25 mouse cellular contexts compared by ENCODE assay signal in the genomic region with DNA sequence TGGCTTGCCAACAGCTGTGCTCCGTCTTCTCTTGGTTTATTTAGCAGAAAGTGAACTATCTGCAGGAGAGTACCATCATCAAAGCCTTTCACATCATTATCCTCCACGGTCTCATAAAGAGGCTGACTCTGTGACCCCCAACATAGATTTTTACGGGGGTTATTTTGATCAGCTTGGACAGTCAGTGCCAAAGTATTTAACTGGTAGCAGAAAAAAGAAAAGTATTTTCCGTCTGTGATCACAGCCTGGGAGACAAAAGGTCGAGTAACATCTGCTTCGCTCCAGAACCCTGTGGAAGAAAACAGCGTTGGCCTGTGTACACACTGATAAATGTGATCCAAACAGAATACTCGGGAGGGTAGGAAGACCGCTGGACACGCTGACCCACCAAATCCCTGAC. TPM values are rescaled to one million over a fixed set of nuclear protein-coding genes. Genes with fewer than 3 reads are reported as not detected.
DNase-seq lines count a peak whose midpoint lies in the region; ATAC-seq lines count a peak whose summit lies in the region.
"Had no signal": no experiment of that assay in that cellular context is flagged by ENCODE, and none has a peak within 500 bp of the region (broad histone marks: within the 10 kb centered on the region; RNA-seq: fewer than 3 reads in every experiment).

No protein-coding gene starts in this region.

- 32% methylated on average over 10 of the region's 10 CpGs for WGBS in kidney, embryonic 14.5 days
- 56% methylated on average over 10 of the region's 10 CpGs for WGBS in limb, embryonic 13.5 days
- WGBS in limb, embryonic 10.5 days, result 73% methylated on average over 10 of the region's 10 CpGs
- WGBS in intestine, embryonic 16.5 days, result 54% methylated on average over 10 of the region's 10 CpGs

- no peak for DNase-seq in kidney, adult 8-10 months
- no peak for DNase-seq in limb, embryonic 10.5 days (ENCODE audit: low spot score)
- DNase-seq in lung, postnatal 10 days, result peak; percentile 33
- no peak for DNase-seq in spleen, postnatal 4 days (ENCODE audit: low spot score in 2 of 2)
- DNase-seq: adrenal gland, postnatal 10 days; cerebellum, adult 9-10 months; gastrocnemius, adult 2 months; heart, postnatal 36 days; layer of hippocampus, adult 9-11 months; liver; midbrain, embryonic 14.5 days; retina, postnatal 1 day; right cerebral cortex, postnatal 25 days; thymus, postnatal 25 days had no signal

- peak; percentile 74 for ATAC-seq in kidney, embryonic 14.5 days (ENCODE audit: low FRiP score, low TSS enrichment)
- peak; percentile 45; the same call in 1 of the 2 replicates for ATAC-seq in limb, embryonic 13.5 days (ENCODE audit: low FRiP score, low read depth)
- no peak for ATAC-seq in intestine, embryonic 16.5 days
- ATAC-seq: activated CD4-positive, CD25-positive, alpha-beta regulatory T cell, adult 4 months; forebrain, embryonic 14.5 days had no signal

- peaks cover 57% of the 10 kb centered on the region for H3K36me3 ChIP-seq in kidney, embryonic 14.5 days (ENCODE audit: control insufficient read depth, insufficient read depth, low read length)
- peaks cover 60% of the 10 kb centered on the region for H3K36me3 ChIP-seq in limb, embryonic 13.5 days
- peaks cover 84% of the 10 kb centered on the region for H3K36me3 ChIP-seq in limb, embryonic 10.5 days
- 0 out of 2 replicates have a peak, but pooled peaks cover 5% of the 10 kb centered on the region for H3K36me3 ChIP-seq in intestine, embryonic 16.5 days (ENCODE audit: control insufficient read depth, insufficient read depth, low read length)

- H3K9me3 ChIP-seq in kidney, embryonic 14.5 days (ENCODE audit: control insufficient read depth, low read length), result no peaks in the 10 kb centered on the region
- no peaks in the 10 kb centered on the region for H3K9me3 ChIP-seq in limb, embryonic 13.5 days
- H3K9me3 ChIP-seq in limb, embryonic 10.5 days (replicated peaks), result no peaks in the 10 kb centered on the region
- no peaks in the 10 kb centered on the region for H3K9me3 ChIP-seq in intestine, embryonic 16.5 days (ENCODE audit: control insufficient read depth, low read length)
- H3K9me3 ChIP-seq: heart, embryonic 15.5 days; hindbrain, embryonic 13.5 days; liver, embryonic 15.5 days; megakaryocyte, embryonic 14.5 days; neural tube, embryonic 13.5 days had no signal

- H3K4me3 ChIP-seq in kidney, embryonic 14.5 days (ENCODE audit: low read length), result no peak overlapping the region
- no peak overlapping the region for H3K4me3 ChIP-seq in limb, embryonic 13.5 days
- H3K4me3 ChIP-seq in limb, embryonic 10.5 days, result no peak overlapping the region
- no peak overlapping the region for H3K4me3 ChIP-seq in intestine, embryonic 16.5 days (ENCODE audit: low read length)
- H3K4me3 ChIP-seq: gastrocnemius, adult 2 months; heart, embryonic 15.5 days; hindbrain, embryonic 13.5 days; liver, embryonic 15.5 days; megakaryocyte, embryonic 14.5 days; neural tube, embryonic 13.5 days had no signal

- no peaks in the 10 kb centered on the region; the same call in 1 of the 2 replicates for H3K4me1 ChIP-seq in kidney, embryonic 14.5 days (ENCODE audit: control insufficient read depth, insufficient read depth, low read length)
- peaks cover under 1% of the 10 kb centered on the region for H3K4me1 ChIP-seq in limb, embryonic 13.5 days
- peaks cover 3% of the 10 kb centered on the region; the same call in 1 of the 2 replicates for H3K4me1 ChIP-seq in limb, embryonic 10.5 days
- H3K4me1 ChIP-seq in intestine, embryonic 16.5 days (ENCODE audit: control insufficient read depth, insufficient read depth, low read length), result no peaks in the 10 kb centered on the region
- H3K4me1 ChIP-seq: heart, embryonic 15.5 days; liver, embryonic 15.5 days; megakaryocyte, embryonic 14.5 days had no signal

- H3K27ac ChIP-seq in kidney, embryonic 14.5 days (ENCODE audit: low read depth, low read length), result no peak overlapping the region
- H3K27ac ChIP-seq in limb, embryonic 13.5 days, result no peak overlapping the region
- no peak overlapping the region for H3K27ac ChIP-seq in limb, embryonic 10.5 days
- H3K27ac ChIP-seq in intestine, embryonic 16.5 days (ENCODE audit: low read length), result no peak overlapping the region
- H3K27ac ChIP-seq: gastrocnemius, adult 2 months; heart, embryonic 15.5 days; hindbrain, embryonic 13.5 days; liver, embryonic 15.5 days; neural tube, embryonic 13.5 days had no signal

- no peaks in the 10 kb centered on the region for H3K27me3 ChIP-seq in kidney, embryonic 14.5 days (ENCODE audit: control insufficient read depth, insufficient read depth, low read length)
- H3K27me3 ChIP-seq in limb, embryonic 13.5 days, result no peaks in the 10 kb centered on the region
- H3K27me3 ChIP-seq in limb, embryonic 10.5 days (ENCODE audit: low read depth, poor library complexity, severe bottlenecking), result no peaks in the 10 kb centered on the region
- H3K27me3 ChIP-seq in intestine, embryonic 16.5 days (replicated peaks; ENCODE audit: control insufficient read depth, insufficient read depth, low read length), result no peaks in the 10 kb centered on the region
- H3K27me3 ChIP-seq: heart, embryonic 15.5 days; hindbrain, embryonic 13.5 days; liver, embryonic 15.5 days; megakaryocyte, embryonic 14.5 days; neural tube, embryonic 13.5 days had no signal

- no peak overlapping the region for H3K9ac ChIP-seq in kidney, embryonic 14.5 days (ENCODE audit: low read depth, low read length)
- no peak overlapping the region for H3K9ac ChIP-seq in limb, embryonic 13.5 days
- H3K9ac ChIP-seq in intestine, embryonic 16.5 days (ENCODE audit: low read depth, low read length), result no peak overlapping the region
- H3K9ac ChIP-seq: heart, embryonic 15.5 days; hindbrain, embryonic 13.5 days; liver, embryonic 15.5 days; neural tube, embryonic 13.5 days had no signal

- H3K4me2 ChIP-seq in kidney, embryonic 14.5 days (replicated peaks; ENCODE audit: low read depth, low read length), result no peak overlapping the region
- H3K4me2 ChIP-seq in limb, embryonic 13.5 days (replicated peaks), result no peak overlapping the region
- no peak overlapping the region for H3K4me2 ChIP-seq in intestine, embryonic 16.5 days (ENCODE audit: low read depth, low read length)
- H3K4me2 ChIP-seq: heart, embryonic 15.5 days; hindbrain, embryonic 13.5 days; liver, embryonic 15.5 days; neural tube, embryonic 13.5 days had no signal

RNA-seq across cellular contexts. Expression of a gene that starts 6.0 kb away (rescaled TPM):
- 0.41 and 1.2 TPM in 2 replicates for polyA plus RNA-seq in kidney, embryonic 14.5 days (2014; fragmentation: Nextera tagmentation; extraction: Ambion mirVana)
- polyA plus RNA-seq in limb, embryonic 13.5 days (2015; fragmentation: Nextera tagmentation; extraction: Ambion mirVana), result 0.57 and 0.83 TPM in 2 replicates
- polyA plus RNA-seq in limb, embryonic 10.5 days (2016; fragmentation: Nextera tagmentation; extraction: Ambion mirVana), result 1.3 and 1.9 TPM in 2 replicates
- 0.43 and 0.50 TPM in 2 replicates for polyA plus RNA-seq in intestine, embryonic 16.5 days (2015; fragmentation: Nextera tagmentation; extraction: Ambion mirVana)
- polyA plus RNA-seq: large intestine, adult 2 months had no signal

RNA-seq across cellular contexts. Expression of a gene that starts 6.7 kb away (rescaled TPM):
- polyA plus RNA-seq in kidney, embryonic 14.5 days (2014; fragmentation: Nextera tagmentation; extraction: Ambion mirVana), result 38.8 and 41.4 TPM in 2 replicates
- 32.9 and 34.0 TPM in 2 replicates for polyA plus RNA-seq in limb, embryonic 13.5 days (2015; fragmentation: Nextera tagmentation; extraction: Ambion mirVana)
- polyA plus RNA-seq in limb, embryonic 10.5 days (2016; fragmentation: Nextera tagmentation; extraction: Ambion mirVana), result 45.3 and 48.1 TPM in 2 replicates
- 29.6 and 29.9 TPM in 2 replicates for polyA plus RNA-seq in intestine, embryonic 16.5 days (2015; fragmentation: Nextera tagmentation; extraction: Ambion mirVana)
